Mouse (Mus musculus) limb, embryonic 10.5 days (tissue): ENCODE data around the gene Phtf2. TPM values are rescaled to one million over a fixed set of nuclear protein-coding genes. Genes with fewer than 3 reads are reported as not detected.
"Not testable (repeated sequence)": the region's sequence is repeated elsewhere in the genome, so short reads cannot be mapped to it uniquely, and the experiment has no call there.

Source experiments
- DNase-seq: peaks from one replicate; pipeline ENCODE4 v3.0.0-alpha.2; 2017; ENCODE audit warnings: low spot score
- H3K27ac ChIP-seq: fragments of 300-500 bp; sonication (generic); 2 replicates; pipeline ENCODE4 v1.5.1; 2016; ENCODE audit warnings: mild to moderate bottlenecking
- H3K27me3 ChIP-seq: fragments of 300-500 bp; sonication (generic); 2 replicates; pipeline ENCODE4 v1.6.1; 2016; ENCODE audit warnings: low read depth, mild to moderate bottlenecking; ENCODE audit not compliant: poor library complexity, severe bottlenecking
- H3K36me3 ChIP-seq: fragments of 300-500 bp; sonication (generic); 2 replicates; pipeline ENCODE4 v1.6.1; 2016; ENCODE audit warnings: mild to moderate bottlenecking, moderate library complexity
- H3K4me1 ChIP-seq: fragments of 300-500 bp; sonication (generic); 2 replicates; pipeline ENCODE4 v1.6.1; 2016
- H3K4me3 ChIP-seq: fragments of 300-500 bp; sonication (generic); 2 replicates; pipeline ENCODE4 v1.5.1; 2016; ENCODE audit warnings: mild to moderate bottlenecking, moderate library complexity
- H3K9me3 ChIP-seq: fragments of 300-500 bp; sonication (generic); replicated peaks from 2 replicates; pipeline ENCODE4 v1.6.1; 2016; ENCODE audit warnings: mild to moderate bottlenecking
- WGBS: fragments of 180-500 bp; shearing (Covaris S2); methylation state at CpG from one replicate; pipeline ENCODE4 v1.1.7; 2016; 5-methylcytosine and 5-hydroxymethylcytosine counted together
- polyA plus RNA-seq: library from polyadenylated mRNA; unstranded; fragments of >200 nt; fragmentation: Nextera tagmentation; extraction: Ambion mirVana; gene quantifications from 2 replicates; pipeline ENCODE4 v1.2.1, GENCODE M21; 2016

The Phtf2 gene
- polyA plus RNA-seq, 1 experiment from 2014 or later: 20.2 TPM

- not testable (repeated sequence) for DNase-seq, H3K4me1 ChIP-seq, H3K27ac ChIP-seq, H3K4me3 ChIP-seq, H3K27me3 ChIP-seq, H3K9me3 ChIP-seq
- 97% methylated on average over 3 of the region's 5 CpGs for WGBS
- peaks cover 31% of the 10 kb centered on the region for H3K36me3 ChIP-seq
These were observed 95.5 kb downstream of the Phtf2 start for GRCm38 (mm10) chr5:20786471-20786870.

DNA sequence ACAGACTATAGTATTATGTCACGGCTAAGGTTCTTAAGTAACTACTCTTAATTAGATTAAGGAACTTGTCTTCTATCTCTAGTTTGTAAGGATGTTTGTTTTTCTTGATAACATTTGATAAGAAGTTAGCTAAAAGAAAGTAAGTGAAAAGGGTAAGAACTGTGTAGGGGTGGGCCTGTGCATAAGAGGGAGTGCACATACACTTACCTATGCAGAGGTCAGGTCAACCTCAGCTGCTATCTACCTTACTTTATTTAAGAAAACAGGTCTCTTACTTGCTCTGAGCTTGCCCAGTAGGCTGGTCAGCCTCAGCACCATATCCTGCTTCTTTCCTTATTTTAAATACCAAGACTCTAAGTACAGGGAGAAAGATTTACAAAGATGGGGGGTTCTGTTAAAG, 100.8 kb downstream of the Phtf2 start:
- Histone ChIP-seq H3K9me3 (no peaks in the 10 kb centered on the region), H3K27ac (no peak overlapping the region), H3K36me3 (peaks cover 21% of the 10 kb centered on the region), H3K27me3 (no peaks in the 10 kb centered on the region), H3K4me3 (no peak overlapping the region), H3K4me1 (no peaks in the 10 kb centered on the region)
- WGBS: 96% methylated on average over 1 of the region's 1 CpGs
- no peak for DNase-seq

DNA sequence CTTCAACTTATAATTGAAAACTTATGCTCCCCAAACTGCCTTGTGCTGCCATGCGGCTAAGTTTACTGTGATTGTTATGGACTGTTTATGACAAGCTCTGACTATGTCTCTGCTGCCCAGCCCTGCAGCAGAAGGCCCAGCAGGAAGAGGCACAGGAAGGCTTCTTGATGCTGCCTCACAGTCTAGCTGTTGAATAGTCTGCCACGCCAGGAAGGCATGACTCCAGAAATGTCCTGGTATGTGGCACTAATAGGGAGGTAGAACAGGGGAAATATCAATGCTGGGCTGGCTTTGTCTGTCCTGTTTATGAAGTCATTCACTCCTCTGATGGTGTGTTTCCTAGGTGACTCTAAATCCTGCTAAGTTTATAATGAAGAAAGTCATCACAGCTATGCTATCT, 102.7 kb downstream of the Phtf2 start:
- peaks cover 18% of the 10 kb centered on the region for H3K36me3 ChIP-seq
- DNase-seq: no peak
- WGBS: 76% methylated on average over 2 of the region's 2 CpGs
- no peaks in the 10 kb centered on the region for H3K9me3 ChIP-seq
- no peaks in the 10 kb centered on the region for H3K27me3 ChIP-seq
- H3K27ac ChIP-seq: no peak overlapping the region
- H3K4me1 ChIP-seq: no peaks in the 10 kb centered on the region
- no peak overlapping the region for H3K4me3 ChIP-seq

GRCm38 (mm10) chr5:20778274-20778984, 103.5 kb downstream of the Phtf2 start:
- no peaks in the 10 kb centered on the region for H3K4me1 ChIP-seq
- no peak for DNase-seq
- 0 out of 2 replicates have a peak overlapping the region, but pooled peaks have one; percentile 10 for H3K27ac ChIP-seq
- H3K36me3 ChIP-seq: peaks cover 20% of the 10 kb centered on the region
- WGBS: 79% methylated on average over 8 of the region's 8 CpGs
- H3K9me3 ChIP-seq: no peaks in the 10 kb centered on the region
- H3K27me3 ChIP-seq: no peaks in the 10 kb centered on the region
- no peak overlapping the region for H3K4me3 ChIP-seq

DNA sequence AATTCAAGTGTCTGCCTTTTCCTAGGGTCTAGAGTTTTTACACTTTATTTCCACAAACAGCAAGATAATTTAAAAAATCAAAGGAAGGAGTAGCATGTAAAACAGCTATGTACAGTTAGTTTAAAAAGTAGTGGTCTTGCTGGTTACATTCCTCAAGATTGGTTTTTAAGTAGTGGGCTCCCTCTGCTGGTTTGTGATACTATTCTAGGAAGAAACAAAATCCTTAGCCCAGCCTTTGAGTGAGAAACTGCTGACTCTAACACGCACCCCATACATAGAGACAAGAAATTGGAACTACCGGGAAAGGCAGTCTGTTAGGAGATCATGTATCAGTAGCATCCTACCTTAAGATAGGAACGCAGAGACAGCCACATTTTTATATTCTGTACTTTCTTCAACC, 108.6 kb downstream of the Phtf2 start:
- Histone ChIP-seq H3K36me3 (peaks cover 34% of the 10 kb centered on the region), H3K27ac (no peak overlapping the region), H3K27me3 (no peaks in the 10 kb centered on the region), H3K4me1 (no peaks in the 10 kb centered on the region), H3K9me3 (no peaks in the 10 kb centered on the region), H3K4me3 (no peak overlapping the region)
- no peak for DNase-seq
- WGBS: 74% methylated on average over 3 of the region's 3 CpGs

GRCm38 (mm10) chr5:20765365-20765920, 116.5 kb downstream of the Phtf2 start:
- no peak for DNase-seq
- Histone ChIP-seq H3K27me3 (no peaks in the 10 kb centered on the region), H3K27ac (no peak overlapping the region), H3K4me1 (no peaks in the 10 kb centered on the region), H3K4me3 (no peak overlapping the region), H3K36me3 (peaks cover 50% of the 10 kb centered on the region), H3K9me3 (no peaks in the 10 kb centered on the region)
- 92% methylated on average over 7 of the region's 7 CpGs for WGBS

DNA sequence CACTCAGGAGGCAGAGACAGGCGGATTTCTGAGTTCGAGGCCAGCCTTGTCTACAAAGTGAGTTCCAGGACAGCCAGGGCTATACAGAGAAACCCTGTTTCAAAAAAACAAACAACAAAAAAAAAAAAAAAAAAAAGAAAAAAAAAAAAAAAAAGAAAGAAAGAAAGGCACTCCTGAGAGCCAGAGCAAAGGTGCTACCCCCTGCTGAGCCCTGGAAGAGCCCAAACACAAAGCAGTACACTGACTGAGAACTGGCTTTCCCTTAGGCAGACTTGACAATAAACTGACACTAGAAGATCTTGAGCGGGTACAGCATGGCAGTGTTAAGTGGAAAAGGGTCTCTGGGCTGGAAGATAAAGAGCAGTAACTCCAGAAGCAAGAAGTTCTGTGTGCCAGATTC, 119.5 kb downstream of the Phtf2 start:
- H3K36me3 ChIP-seq: peaks cover 49% of the 10 kb centered on the region
- not testable (repeated sequence) for H3K9me3 ChIP-seq, H3K4me1 ChIP-seq, H3K4me3 ChIP-seq, H3K27me3 ChIP-seq, DNase-seq, H3K27ac ChIP-seq
- WGBS: 96% methylated on average over 3 of the region's 3 CpGs

- no peaks in the 10 kb centered on the region for H3K9me3 ChIP-seq
- WGBS: 95% methylated on average over 12 of the region's 12 CpGs
- H3K27me3 ChIP-seq: no peaks in the 10 kb centered on the region
- no peaks in the 10 kb centered on the region for H3K4me1 ChIP-seq
- no peak overlapping the region for H3K27ac ChIP-seq
- no peak overlapping the region for H3K4me3 ChIP-seq
- no peak for DNase-seq
- H3K36me3 ChIP-seq: peaks cover 55% of the 10 kb centered on the region
These were observed 121.4 kb downstream of the Phtf2 start for GRCm38 (mm10) chr5:20760368-20761162.

GRCm38 (mm10) chr5:20759771-20760170, 122.2 kb downstream of the Phtf2 start:
- WGBS: 87% methylated on average over 5 of the region's 5 CpGs
- Histone ChIP-seq H3K4me1 (no peaks in the 10 kb centered on the region), H3K4me3 (no peak overlapping the region), H3K27me3 (no peaks in the 10 kb centered on the region), H3K27ac (no peak overlapping the region), H3K36me3 (peaks cover 51% of the 10 kb centered on the region), H3K9me3 (no peaks in the 10 kb centered on the region)
- no peak for DNase-seq

GRCm38 (mm10) chr5:20753963-20754362, 128.0 kb downstream of the Phtf2 start:
- no peak overlapping the region for H3K27ac ChIP-seq
- DNase-seq: no peak
- 33% methylated on average over 5 of the region's 5 CpGs for WGBS

GRCm38 (mm10) chr5:20753096-20753495, 128.8 kb downstream of the Phtf2 start:
- Histone ChIP-seq H3K27ac (0 out of 2 replicates have a peak overlapping the region, but pooled peaks have one; percentile 20), H3K9me3 (no peaks in the 10 kb centered on the region)
- WGBS: 71% methylated on average over 2 of the region's 2 CpGs

More at GRCm38 (mm10) chr5:20753963-20754362, 128.0 kb downstream of the Phtf2 start:
- Histone ChIP-seq H3K4me1 (peaks cover 14% of the 10 kb centered on the region), H3K36me3 (peaks cover 17% of the 10 kb centered on the region), H3K9me3 (no peaks in the 10 kb centered on the region), H3K4me3 (no peak overlapping the region), H3K27me3 (no peaks in the 10 kb centered on the region)

DNA sequence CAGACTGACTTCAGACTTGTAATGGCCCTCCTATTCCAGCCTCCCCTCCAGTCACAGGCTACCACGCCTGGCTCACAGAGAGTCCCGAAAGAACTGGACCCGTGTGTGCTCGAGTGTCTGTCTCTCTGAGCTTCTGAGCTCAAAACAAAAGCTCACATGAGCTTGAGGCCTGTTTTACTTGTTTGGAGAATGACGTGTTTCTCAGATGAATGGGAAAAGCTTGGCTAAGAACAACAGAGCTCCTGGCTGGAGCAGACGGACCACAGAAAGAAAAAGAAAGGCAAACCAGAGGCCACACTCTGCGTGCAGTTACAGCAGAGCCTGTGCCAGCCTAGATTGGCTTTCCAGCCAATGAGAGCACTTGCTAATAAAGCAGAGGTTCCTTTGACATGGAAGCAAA, 130.2 kb downstream of the Phtf2 start:
- 82% methylated on average over 7 of the region's 7 CpGs for WGBS
- H3K4me3 ChIP-seq: no peak overlapping the region
- H3K27me3 ChIP-seq: no peaks in the 10 kb centered on the region
- no peak for DNase-seq
- 0 out of 2 replicates have a peak, but pooled peaks cover 4% of the 10 kb centered on the region for H3K36me3 ChIP-seq
- H3K27ac ChIP-seq: no peak overlapping the region
- no peaks in the 10 kb centered on the region for H3K9me3 ChIP-seq
- H3K4me1 ChIP-seq: peaks cover 14% of the 10 kb centered on the region

More at GRCm38 (mm10) chr5:20753096-20753495, 128.8 kb downstream of the Phtf2 start:
- H3K36me3 ChIP-seq: peaks cover 13% of the 10 kb centered on the region
- peaks cover 14% of the 10 kb centered on the region for H3K4me1 ChIP-seq
- no peak for DNase-seq
- H3K4me3 ChIP-seq: no peak overlapping the region
- no peaks in the 10 kb centered on the region for H3K27me3 ChIP-seq

DNA sequence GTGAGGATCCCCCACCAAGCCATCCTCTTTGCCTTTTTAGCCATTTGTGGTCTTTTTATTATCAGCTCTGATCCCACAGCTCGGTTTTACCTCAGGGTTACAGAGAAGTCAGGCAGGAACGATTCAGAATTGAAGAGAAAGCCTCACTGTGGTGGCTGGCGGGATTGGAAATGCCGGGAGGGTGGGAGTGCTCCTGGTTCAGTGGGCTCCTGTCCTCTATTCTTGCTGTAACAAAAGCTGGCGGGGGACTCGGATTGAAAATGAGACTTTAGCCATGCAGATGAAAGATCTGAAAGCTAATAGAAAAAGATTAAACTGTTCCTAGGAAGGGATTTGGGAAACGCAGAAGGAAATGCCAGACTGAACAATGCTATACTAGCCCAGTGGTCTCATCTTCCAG, 130.9 kb downstream of the Phtf2 start:
- Histone ChIP-seq H3K27me3 (no peaks in the 10 kb centered on the region), H3K9me3 (no peaks in the 10 kb centered on the region), H3K36me3 (no peaks in the 10 kb centered on the region), H3K4me3 (no peak overlapping the region), H3K27ac (no peak overlapping the region), H3K4me1 (peaks cover 14% of the 10 kb centered on the region)
- WGBS: 85% methylated on average over 7 of the region's 7 CpGs
- no peak for DNase-seq
